Mouse (Mus musculus) kidney, embryonic 15.5 days (tissue): ENCODE measurements around the gene Hbq1b. TPM values are rescaled to one million over a fixed set of nuclear protein-coding genes. Genes with fewer than 3 reads are reported as not detected.
"Not testable (repeated sequence)": the region's sequence is repeated elsewhere in the genome, so short reads cannot be mapped to it uniquely, and the experiment has no call there.

ENCODE experiments used
- ATAC-seq: fragments of 200-750 bp; cut with Nextera tagmentation; replicated peaks from 2 replicates; pipeline ENCODE4 v1.8.0; 2017; ENCODE audit warnings: moderate TSS enrichment; ENCODE audit not compliant: low FRiP score
- H3K27ac ChIP-seq: fragments of 300-500 bp; sonication (generic); 2 replicates; pipeline ENCODE4 v1.5.1; 2015; ENCODE audit warnings: mild to moderate bottlenecking, inconsistent platforms
- H3K27me3 ChIP-seq: fragments of 300-500 bp; sonication (generic); 2 replicates; pipeline ENCODE4 v1.6.1; 2015; ENCODE audit warnings: inconsistent platforms
- H3K36me3 ChIP-seq: fragments of 300-500 bp; sonication (generic); 2 replicates; pipeline ENCODE4 v1.6.1; 2015; ENCODE audit warnings: inconsistent platforms
- H3K4me1 ChIP-seq: fragments of 300-500 bp; sonication (generic); 2 replicates; pipeline ENCODE4 v1.6.1; 2015; ENCODE audit warnings: inconsistent platforms
- H3K4me2 ChIP-seq: fragments of 300-500 bp; sonication (generic); 2 replicates; pipeline ENCODE4 v1.6.1; 2015; ENCODE audit warnings: moderate library complexity, mild to moderate bottlenecking, inconsistent platforms
- H3K4me3 ChIP-seq: fragments of 300-500 bp; sonication (generic); replicated peaks from 2 replicates; pipeline ENCODE4 v1.5.1; 2015; ENCODE audit warnings: mild to moderate bottlenecking, inconsistent platforms
- H3K9ac ChIP-seq: fragments of 300-500 bp; sonication (generic); 2 replicates; pipeline ENCODE4 v1.6.1; 2015; ENCODE audit warnings: mild to moderate bottlenecking, inconsistent platforms
- H3K9me3 ChIP-seq: fragments of 300-500 bp; sonication (generic); replicated peaks from 2 replicates; pipeline ENCODE4 v1.6.1; 2016; ENCODE audit warnings: inconsistent platforms
- WGBS: fragments of 180-500 bp; shearing (Covaris S2); methylation state at CpG from one replicate; pipeline ENCODE4 v1.1.7; 2015; ENCODE audit warnings: mixed read lengths; 5-methylcytosine and 5-hydroxymethylcytosine counted together
- polyA plus RNA-seq: library from polyadenylated mRNA; unstranded; fragments of >200 nt; fragmentation: Nextera tagmentation; extraction: Ambion mirVana; gene quantifications from 2 replicates; pipeline ENCODE4 v1.2.1, GENCODE M21; 2015

Gene Hbq1b
- polyA plus RNA-seq, 1 experiment from 2014 or later: 2.5 TPM

- H3K9ac ChIP-seq, H3K27ac ChIP-seq, H3K27me3 ChIP-seq, ATAC-seq, H3K4me1 ChIP-seq, H3K4me3 ChIP-seq, H3K4me2 ChIP-seq, H3K36me3 ChIP-seq, H3K9me3 ChIP-seq: not testable (repeated sequence)
- 75% methylated on average over 4 of the region's 4 CpGs for whole genome bisulfite sequencing
Measured at GRCm38 (mm10) chr11:32292819-32293218, 6.1 kb downstream of the Hbq1b start.

- not testable (repeated sequence) for H3K9me3 ChIP-seq, H3K9ac ChIP-seq, H3K27ac ChIP-seq, ATAC-seq, H3K27me3 ChIP-seq, H3K4me1 ChIP-seq, H3K36me3 ChIP-seq, H3K4me2 ChIP-seq, H3K4me3 ChIP-seq
- 64% methylated on average over 3 of the region's 3 CpGs for WGBS
Measured at GRCm38 (mm10) chr11:32293479-32293878, 6.7 kb downstream of the Hbq1b start.

- H3K4me1 ChIP-seq, H3K27me3 ChIP-seq, H3K9me3 ChIP-seq, H3K27ac ChIP-seq, H3K36me3 ChIP-seq, H3K4me3 ChIP-seq, H3K4me2 ChIP-seq, H3K9ac ChIP-seq: not testable (repeated sequence)
- ATAC-seq: peak; percentile 76
- WGBS: no CpG with 5 or more reads among the region's 4 CpGs
Measured at GRCm38 (mm10) chr11:32296203-32296602, 9.4 kb downstream of the Hbq1b start, which contains the start of gene Hba-a2. Gene Hba-a2, plus strand, starts transcription at chr11:32296489.

GRCm38 (mm10) chr11:32297417-32297816, 10.7 kb downstream of the Hbq1b start:
- H3K27me3 ChIP-seq: peaks cover 20% of the 10 kb centered on the region
- 38% methylated on average over 2 of the region's 2 CpGs for WGBS
- not testable (repeated sequence) for ATAC-seq

GRCm38 (mm10) chr11:32297866-32298531, 11.2 kb downstream of the Hbq1b start:
- H3K4me3 ChIP-seq: no peak overlapping the region
- no peaks in the 10 kb centered on the region for H3K9me3 ChIP-seq
- H3K27me3 ChIP-seq: peaks cover 21% of the 10 kb centered on the region
- WGBS: 88% methylated on average over 1 of the region's 1 CpGs
- H3K9ac ChIP-seq: no peak overlapping the region
- H3K4me1 ChIP-seq: no peaks in the 10 kb centered on the region
- no peaks in the 10 kb centered on the region for H3K36me3 ChIP-seq
- H3K4me2 ChIP-seq: no peak overlapping the region
- H3K27ac ChIP-seq: no peak overlapping the region
- no peak; the same call in 1 of the 2 replicates for ATAC-seq

More at GRCm38 (mm10) chr11:32297417-32297816, 10.7 kb downstream of the Hbq1b start:
- H3K4me2 ChIP-seq, H3K4me1 ChIP-seq, H3K27ac ChIP-seq, H3K36me3 ChIP-seq, H3K9me3 ChIP-seq, H3K9ac ChIP-seq, H3K4me3 ChIP-seq: not testable (repeated sequence)

GRCm38 (mm10) chr11:32298532-32298918, 11.8 kb downstream of the Hbq1b start:
- H3K9me3 ChIP-seq: no peaks in the 10 kb centered on the region
- no peak overlapping the region for H3K9ac ChIP-seq
- H3K4me1 ChIP-seq: no peaks in the 10 kb centered on the region
- H3K4me2 ChIP-seq: no peak overlapping the region
- 91% methylated on average over 2 of the region's 2 CpGs for WGBS
- ATAC-seq: no peak
- H3K27me3 ChIP-seq: peaks cover 21% of the 10 kb centered on the region
- H3K27ac ChIP-seq: no peak overlapping the region
- H3K4me3 ChIP-seq: no peak overlapping the region
- no peaks in the 10 kb centered on the region for H3K36me3 ChIP-seq

GRCm38 (mm10) chr11:32299865-32300264, 13.1 kb downstream of the Hbq1b start, which contains the start of gene Hbq1a:
Gene Hbq1a, plus strand, starts transcription at chr11:32300069.
- WGBS: 4% methylated on average over 16 of the region's 16 CpGs
- peak; percentile 53; the same call in 1 of the 2 replicates for ATAC-seq

GRCm38 (mm10) chr11:32300279-32301267, 13.8 kb downstream of the Hbq1b start:
- peak overlapping the region; percentile 26 for H3K4me3 ChIP-seq
- no peak overlapping the region for H3K9ac ChIP-seq
- H3K4me2 ChIP-seq: peak overlapping the region; percentile 52
- H3K9me3 ChIP-seq: no peaks in the 10 kb centered on the region
- no peaks in the 10 kb centered on the region for H3K4me1 ChIP-seq
- peaks cover 21% of the 10 kb centered on the region for H3K27me3 ChIP-seq
- no peaks in the 10 kb centered on the region for H3K36me3 ChIP-seq
- H3K27ac ChIP-seq: no peak overlapping the region
- 57% methylated on average over 16 of the region's 17 CpGs for WGBS
- no peak for ATAC-seq

More at GRCm38 (mm10) chr11:32299865-32300264, 13.1 kb downstream of the Hbq1b start, which contains the start of gene Hbq1a:
- H3K9me3 ChIP-seq, H3K9ac ChIP-seq, H3K36me3 ChIP-seq, H3K4me1 ChIP-seq, H3K27ac ChIP-seq: not testable (repeated sequence)
- Histone ChIP-seq H3K27me3 (peaks cover 21% of the 10 kb centered on the region), H3K4me2 (peak within 1 kb of the TSS; percentile 52), H3K4me3 (peak within 1 kb of the TSS; percentile 26)

- WGBS: 91% methylated on average over 1 of the region's 1 CpGs
- H3K4me1 ChIP-seq: no peaks in the 10 kb centered on the region
- no peak for ATAC-seq
- no peak overlapping the region for H3K4me3 ChIP-seq
- H3K9ac ChIP-seq: no peak overlapping the region
- no peaks in the 10 kb centered on the region for H3K36me3 ChIP-seq
- peaks cover 21% of the 10 kb centered on the region for H3K27me3 ChIP-seq
- no peaks in the 10 kb centered on the region for H3K9me3 ChIP-seq
- H3K4me2 ChIP-seq: no peak overlapping the region
- no peak overlapping the region for H3K27ac ChIP-seq
Measured at GRCm38 (mm10) chr11:32301506-32301905, 14.7 kb downstream of the Hbq1b start.

GRCm38 (mm10) chr11:32302824-32303419, 16.2 kb downstream of the Hbq1b start:
- ATAC-seq: no peak
- Histone ChIP-seq H3K9ac (no peak overlapping the region), H3K4me3 (no peak overlapping the region), H3K4me1 (peaks cover 8% of the 10 kb centered on the region), H3K36me3 (no peaks in the 10 kb centered on the region), H3K4me2 (no peak overlapping the region), H3K9me3 (no peaks in the 10 kb centered on the region), H3K27me3 (peaks cover 21% of the 10 kb centered on the region), H3K27ac (no peak overlapping the region)
- 52% methylated on average over 2 of the region's 2 CpGs for WGBS

GRCm38 (mm10) chr11:32303455-32303854, 16.7 kb downstream of the Hbq1b start:
- Histone ChIP-seq H3K9me3 (no peaks in the 10 kb centered on the region), H3K4me2 (no peak overlapping the region), H3K4me1 (peaks cover 11% of the 10 kb centered on the region), H3K27ac (no peak overlapping the region), H3K4me3 (no peak overlapping the region), H3K9ac (no peak overlapping the region), H3K27me3 (peaks cover 21% of the 10 kb centered on the region), H3K36me3 (no peaks in the 10 kb centered on the region)
- 77% methylated on average over 1 of the region's 1 CpGs for WGBS
- no peak for ATAC-seq

- no peaks in the 10 kb centered on the region for H3K9me3 ChIP-seq
- no peak overlapping the region for H3K9ac ChIP-seq
- WGBS: 74% methylated on average over 1 of the region's 1 CpGs
- peaks cover 28% of the 10 kb centered on the region for H3K4me1 ChIP-seq
- no peak overlapping the region for H3K4me2 ChIP-seq
- H3K27ac ChIP-seq: no peak overlapping the region
- no peak for ATAC-seq
- no peak overlapping the region for H3K4me3 ChIP-seq
- no peaks in the 10 kb centered on the region for H3K36me3 ChIP-seq
- peaks cover 8% of the 10 kb centered on the region; the same call in 1 of the 2 replicates for H3K27me3 ChIP-seq
Measured at GRCm38 (mm10) chr11:32307006-32307405, 20.2 kb downstream of the Hbq1b start.
